Mouse (Mus musculus): Measurements from ENCODE around the gene Nrtn.
A peak's percentile ranks its signal among the peaks of the same experiment; 100 is the strongest.

Gene Nrtn

DNA sequence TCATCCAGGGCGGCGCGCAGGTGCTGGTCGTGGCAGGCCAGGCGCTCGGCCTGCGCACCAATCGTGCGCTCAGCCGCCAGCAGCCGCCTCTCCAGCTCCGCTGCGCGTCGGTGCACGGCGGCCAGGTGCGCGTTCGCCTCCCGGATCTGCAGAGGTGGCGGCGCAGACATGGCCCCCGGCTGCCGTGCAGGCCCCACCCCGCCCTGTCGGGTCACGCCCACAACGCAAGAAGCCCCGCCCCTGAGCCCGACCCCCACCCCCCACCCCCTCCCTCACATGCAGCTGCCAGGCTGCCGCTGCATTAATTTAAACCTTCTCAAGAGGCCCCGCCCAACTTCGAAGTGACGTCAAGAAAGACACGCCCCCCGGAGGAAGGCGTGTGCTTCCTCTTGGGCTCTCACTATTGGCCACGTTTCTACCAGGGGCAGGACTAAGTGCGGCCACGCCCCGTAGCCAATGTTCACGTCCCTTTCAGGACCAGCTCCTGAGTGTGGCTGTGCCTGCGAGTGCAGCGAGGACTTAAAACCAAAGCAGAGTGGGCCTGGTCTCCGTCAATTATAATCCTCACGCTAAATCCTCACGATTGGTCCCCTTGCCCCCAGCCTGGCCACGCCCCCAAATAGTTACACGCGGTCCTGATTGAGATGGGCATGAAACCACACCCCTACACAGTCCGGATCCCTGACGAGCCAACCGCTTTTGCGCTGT, 40.5 kb downstream of the Nrtn start:
- DNase-seq = peak; percentile 99

- DNase-seq = peak; percentile 5
These were observed 41.2 kb downstream of the Nrtn start for GRCm38 (mm10) chr17:56715914-56716654.

GRCm38 (mm10) chr17:56715360-56715759, 42.0 kb downstream of the Nrtn start:
- no peak for DNase-seq

- no peak for DNase-seq
These were observed 47.6 kb downstream of the Nrtn start for GRCm38 (mm10) chr17:56709708-56710107.

DNA sequence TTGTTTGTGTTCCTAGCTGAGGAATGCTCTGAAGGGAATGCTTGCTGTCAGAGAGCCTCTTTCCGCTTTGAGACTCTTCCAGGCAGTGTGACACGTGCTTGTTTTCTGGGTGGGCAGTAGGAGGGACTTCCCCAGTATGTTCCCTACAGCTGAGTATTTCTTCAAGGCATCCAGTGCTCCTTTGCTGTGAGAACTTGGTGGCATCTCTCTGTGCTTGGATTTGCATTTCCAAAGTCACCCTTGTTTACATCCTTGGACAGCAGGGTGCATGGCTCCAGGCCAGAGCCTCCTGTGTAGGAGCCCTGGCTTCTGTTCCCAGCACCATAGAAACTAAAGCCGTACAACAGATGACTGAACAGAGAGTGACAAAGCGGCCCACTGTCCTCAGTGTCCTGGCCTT, 48.6 kb downstream of the Nrtn start:
- DNase-seq = no peak

DNA sequence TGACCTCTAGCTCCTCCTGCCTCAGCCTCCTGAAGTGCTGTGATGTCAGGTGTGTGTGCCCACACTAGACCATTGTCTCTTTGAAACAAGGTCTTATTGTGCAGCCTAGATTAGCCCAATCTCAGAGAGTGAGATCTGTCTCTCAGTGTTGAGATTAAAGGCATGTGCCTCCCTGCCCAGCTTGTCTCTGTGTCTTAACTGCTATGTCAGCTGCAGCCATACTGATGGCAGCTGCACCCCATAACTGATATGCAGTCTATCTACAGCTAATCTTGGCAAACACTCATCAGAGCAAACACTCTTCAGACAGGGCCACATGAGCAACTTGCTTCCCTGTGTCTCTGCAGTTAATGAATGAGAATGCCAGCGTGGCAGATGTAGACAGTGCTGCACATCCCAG, 50.8 kb downstream of the Nrtn start:
- no peak for DNase-seq

DNA sequence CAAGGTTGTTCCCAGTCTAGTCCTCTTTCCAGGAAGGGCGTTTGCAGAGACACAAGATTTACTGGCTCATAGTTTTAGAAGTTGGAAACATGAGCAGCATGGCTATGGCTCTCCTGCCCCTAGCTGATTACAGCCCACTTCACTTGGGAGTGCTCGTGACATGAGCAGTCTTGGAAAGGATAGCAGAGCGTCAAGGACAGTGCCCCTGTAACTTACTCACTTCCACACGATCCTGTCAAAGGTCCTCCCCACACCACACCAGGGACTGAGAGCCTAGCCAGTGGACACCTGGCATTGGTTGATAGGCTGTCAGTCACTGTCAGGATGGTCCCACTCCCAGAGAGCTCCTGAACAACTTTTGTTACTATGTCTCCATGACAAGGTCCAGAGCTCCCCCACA, 54.3 kb downstream of the Nrtn start:
- DNase-seq = no peak

Data from lung, postnatal 36 days (tissue).